Mouse (Mus musculus): Measurements from ENCODE around the gene 1190005I06Rik.
A peak's percentile ranks its signal among the peaks of the same experiment; 100 is the strongest.

1190005I06Rik gene

DNA sequence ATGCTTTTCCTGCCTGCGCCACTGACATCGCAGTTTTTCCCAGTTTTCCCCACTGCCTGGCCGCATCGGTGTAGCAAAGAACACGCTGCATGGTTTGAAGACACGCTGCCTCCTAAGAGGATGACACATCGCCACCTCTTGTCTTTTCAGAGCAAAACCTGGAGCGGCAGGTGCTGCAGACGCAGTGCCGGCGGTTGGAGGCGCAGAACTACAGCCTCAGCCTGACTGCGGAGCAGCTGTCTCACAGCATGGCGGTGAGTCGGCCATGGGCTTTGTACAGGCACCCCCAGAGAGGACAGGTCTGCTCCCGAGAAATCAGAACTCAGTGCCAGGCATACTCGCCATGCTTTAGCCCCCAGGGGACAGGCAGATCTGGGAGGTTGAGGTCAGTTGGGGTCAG is 69.6 kb downstream of the 1190005I06Rik start:
- no peak for DNase-seq (ENCODE audit: low read depth, low spot score)

- no peak for DNase-seq (ENCODE audit: low read depth, low spot score)
Observed at GRCm38 (mm10) chr8:120575801-120576200, 71.6 kb downstream of the 1190005I06Rik start.

DNA sequence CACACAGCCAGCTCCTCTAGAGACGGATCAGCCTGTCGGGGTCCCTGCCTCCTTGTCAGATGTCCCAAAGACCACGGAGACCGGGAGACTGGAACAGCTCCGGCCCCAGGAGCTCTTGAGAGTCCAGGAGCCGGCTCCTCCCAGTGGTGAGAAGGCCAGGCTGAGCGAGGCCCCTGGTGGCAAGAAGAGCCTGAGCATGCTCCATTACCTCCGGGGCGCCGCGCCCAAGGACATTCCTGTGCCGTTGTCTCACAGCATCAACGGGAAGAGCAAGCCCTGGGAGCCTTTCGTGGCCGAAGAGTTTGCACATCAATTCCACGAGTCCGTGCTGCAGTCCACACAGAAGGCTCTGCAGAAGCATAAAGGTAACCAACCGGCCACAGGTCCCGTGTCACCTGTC is 72.5 kb downstream of the 1190005I06Rik start:
- DNase-seq (ENCODE audit: low read depth, low spot score), result peak; percentile 42

- no peak for DNase-seq (ENCODE audit: low read depth, low spot score)
Observed at GRCm38 (mm10) chr8:120573866-120574265, 73.6 kb downstream of the 1190005I06Rik start.

DNA sequence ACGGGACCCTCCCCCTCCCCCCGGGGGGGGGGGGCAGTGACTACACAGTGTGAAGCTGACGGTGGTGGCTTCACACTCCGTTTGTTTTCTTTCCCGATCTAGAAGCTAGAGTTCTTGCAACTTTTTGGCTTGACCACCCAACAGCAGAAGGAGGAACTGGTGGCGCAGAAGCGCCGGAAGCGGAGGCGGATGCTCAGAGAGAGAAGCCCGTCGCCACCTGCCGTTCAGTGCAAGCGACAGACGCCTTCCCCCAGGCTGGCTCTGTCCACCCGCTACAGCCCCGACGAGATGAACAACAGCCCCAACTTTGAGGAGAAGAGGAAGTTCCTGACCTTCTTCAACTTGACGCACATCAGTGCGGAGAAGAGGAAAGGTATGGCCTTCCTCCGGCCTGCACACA is 74.9 kb downstream of the 1190005I06Rik start:
- no peak for DNase-seq (ENCODE audit: low read depth, low spot score)

DNA sequence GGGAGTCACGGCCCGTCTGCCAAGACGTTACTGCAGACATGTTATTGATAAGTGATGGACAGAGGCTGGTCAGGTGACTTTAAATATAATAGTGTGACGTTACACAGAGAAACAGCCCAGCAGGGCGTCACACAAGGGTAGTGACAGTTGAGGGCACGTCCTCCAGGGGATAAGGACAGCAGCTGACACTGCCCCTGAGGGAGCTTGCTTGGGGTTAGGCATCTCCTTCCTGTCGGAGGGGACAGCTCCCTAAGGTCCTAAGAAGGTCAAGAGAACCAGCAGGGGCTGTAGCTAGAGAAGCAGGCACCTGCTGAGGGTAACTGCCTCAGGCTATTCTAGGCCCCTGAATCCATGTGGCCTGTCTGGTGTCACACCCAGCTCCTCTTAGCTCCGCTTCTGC is 75.9 kb downstream of the 1190005I06Rik start:
- no peak for DNase-seq (ENCODE audit: low read depth, low spot score)

DNA sequence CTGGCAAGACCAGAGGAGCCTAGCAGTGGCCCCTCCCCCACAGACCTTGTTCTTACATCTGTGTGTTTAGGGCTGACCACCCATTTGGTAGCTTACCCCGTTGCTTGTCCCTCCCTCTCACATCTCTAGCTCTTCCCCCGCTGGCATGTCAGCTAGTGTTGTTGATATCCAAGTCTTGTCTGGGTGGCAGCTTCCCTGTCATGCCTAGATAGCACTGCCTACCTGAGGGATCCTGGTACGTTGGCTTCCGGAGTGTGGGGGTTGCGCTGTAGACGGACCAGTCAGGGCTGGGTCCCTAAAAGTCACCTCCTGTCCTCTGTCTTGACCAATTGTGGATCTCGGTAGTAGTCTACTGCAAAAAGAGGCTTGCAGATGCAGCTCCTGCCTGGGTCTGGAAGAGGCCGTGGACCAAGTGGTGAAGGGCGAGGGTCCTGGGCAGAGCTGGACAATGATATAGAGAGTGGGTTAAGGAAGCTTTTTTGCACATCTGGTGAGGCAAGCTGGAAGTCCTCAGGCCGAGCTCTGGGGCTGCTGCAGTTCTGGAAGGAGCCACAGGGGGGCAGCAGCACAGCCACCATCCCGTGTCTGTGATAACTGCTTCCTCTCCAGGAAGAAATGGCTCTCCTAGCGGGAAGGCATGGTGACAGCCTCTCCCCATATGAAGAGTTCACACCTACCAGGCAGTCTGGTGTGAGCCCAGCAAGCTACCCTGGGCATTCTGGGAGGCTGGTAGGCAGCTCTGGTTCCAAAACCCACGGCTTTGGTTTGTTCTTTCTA is 77.3 kb downstream of the 1190005I06Rik start:
- peak; percentile 77 for DNase-seq (ENCODE audit: low read depth, low spot score)

DNA sequence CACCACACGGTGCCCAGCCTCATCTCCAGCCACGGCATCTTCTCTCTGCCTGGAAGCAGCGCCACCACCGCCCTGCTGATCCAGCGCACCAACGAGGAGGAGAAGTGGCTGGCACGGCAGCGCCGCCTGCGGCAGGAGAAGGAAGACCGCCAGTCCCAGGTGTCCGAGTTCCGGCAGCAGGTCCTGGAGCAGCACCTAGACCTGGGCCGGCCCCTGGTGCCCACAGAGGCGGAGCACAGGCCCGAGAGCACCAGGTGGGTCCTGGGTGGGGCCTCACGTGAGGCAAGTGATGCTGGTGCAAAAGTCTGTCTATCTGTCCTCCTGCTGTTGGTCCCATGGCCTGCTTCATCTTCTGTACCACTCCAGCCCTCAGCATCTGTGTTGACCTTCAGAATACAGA is 78.3 kb downstream of the 1190005I06Rik start:
- no peak for DNase-seq (ENCODE audit: low read depth, low spot score)

DNA sequence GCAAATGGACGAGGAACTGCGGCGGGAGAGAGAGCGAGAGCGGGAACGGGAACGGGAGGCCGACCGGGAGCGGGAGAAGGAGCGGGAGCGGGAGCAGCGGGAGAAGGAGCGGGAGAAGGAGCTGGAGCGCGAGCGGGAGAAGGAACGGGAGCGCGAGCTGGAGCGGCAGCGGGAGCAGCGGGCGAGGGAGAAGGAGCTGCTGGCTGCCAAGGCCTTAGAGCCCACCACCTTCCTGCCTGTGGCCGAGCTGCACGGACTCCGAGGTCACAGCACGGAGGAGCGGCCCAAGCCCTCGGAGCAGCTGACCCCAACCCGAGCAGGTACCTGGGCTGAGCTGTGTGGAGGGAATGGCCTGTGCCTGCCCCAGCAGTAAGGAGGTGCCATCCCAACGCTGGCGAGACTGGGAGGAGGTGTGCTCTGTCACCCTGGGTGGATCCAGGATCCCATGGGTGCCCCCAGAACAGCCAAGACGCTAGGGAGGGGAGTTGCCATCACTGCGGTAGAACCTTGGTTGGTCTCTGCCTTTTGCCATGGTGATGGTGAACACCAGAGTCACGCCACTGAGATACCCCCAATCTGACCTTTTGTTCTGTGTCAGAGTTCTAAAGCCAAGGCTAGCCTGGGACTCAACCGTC is 79.2 kb downstream of the 1190005I06Rik start:
- DNase-seq (ENCODE audit: low read depth, low spot score), result no peak

- no peak for DNase-seq (ENCODE audit: low read depth, low spot score)
Observed at GRCm38 (mm10) chr8:120567731-120568130, 79.7 kb downstream of the 1190005I06Rik start.

DNA sequence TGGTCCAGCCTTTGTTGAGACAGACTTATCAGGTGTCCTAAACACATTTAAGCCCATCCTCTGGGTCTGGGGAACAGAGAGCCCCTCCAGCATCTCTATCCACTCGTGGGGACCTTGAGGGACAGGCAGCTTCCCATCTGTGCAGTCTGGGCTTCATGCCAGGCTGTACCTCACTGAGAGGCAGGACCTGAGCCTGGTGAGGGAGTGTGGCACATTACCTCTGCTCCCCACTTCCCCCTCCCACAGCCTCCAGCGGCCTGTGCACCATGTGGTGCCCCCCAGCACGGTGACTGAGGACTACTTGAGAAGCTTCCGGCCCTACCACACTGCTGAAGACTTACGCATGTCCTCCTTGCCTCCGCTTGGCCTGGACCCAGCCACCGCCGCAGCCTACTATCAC is 80.8 kb downstream of the 1190005I06Rik start:
- DNase-seq (ENCODE audit: low read depth, low spot score), result no peak

- DNase-seq (ENCODE audit: low read depth, low spot score), result no peak
Observed at GRCm38 (mm10) chr8:120565151-120565711, 82.2 kb downstream of the 1190005I06Rik start.

- peak; percentile 96 for DNase-seq (ENCODE audit: low read depth, low spot score)
Observed at GRCm38 (mm10) chr8:120563851-120564837, 83.3 kb downstream of the 1190005I06Rik start.

GRCm38 (mm10) chr8:120563348-120563724 is 84.1 kb downstream of the 1190005I06Rik start:
- DNase-seq (ENCODE audit: low read depth, low spot score), result peak; percentile 75

- DNase-seq (ENCODE audit: low read depth, low spot score), result no peak
Observed at GRCm38 (mm10) chr8:120562680-120563347, 84.6 kb downstream of the 1190005I06Rik start.

DNA sequence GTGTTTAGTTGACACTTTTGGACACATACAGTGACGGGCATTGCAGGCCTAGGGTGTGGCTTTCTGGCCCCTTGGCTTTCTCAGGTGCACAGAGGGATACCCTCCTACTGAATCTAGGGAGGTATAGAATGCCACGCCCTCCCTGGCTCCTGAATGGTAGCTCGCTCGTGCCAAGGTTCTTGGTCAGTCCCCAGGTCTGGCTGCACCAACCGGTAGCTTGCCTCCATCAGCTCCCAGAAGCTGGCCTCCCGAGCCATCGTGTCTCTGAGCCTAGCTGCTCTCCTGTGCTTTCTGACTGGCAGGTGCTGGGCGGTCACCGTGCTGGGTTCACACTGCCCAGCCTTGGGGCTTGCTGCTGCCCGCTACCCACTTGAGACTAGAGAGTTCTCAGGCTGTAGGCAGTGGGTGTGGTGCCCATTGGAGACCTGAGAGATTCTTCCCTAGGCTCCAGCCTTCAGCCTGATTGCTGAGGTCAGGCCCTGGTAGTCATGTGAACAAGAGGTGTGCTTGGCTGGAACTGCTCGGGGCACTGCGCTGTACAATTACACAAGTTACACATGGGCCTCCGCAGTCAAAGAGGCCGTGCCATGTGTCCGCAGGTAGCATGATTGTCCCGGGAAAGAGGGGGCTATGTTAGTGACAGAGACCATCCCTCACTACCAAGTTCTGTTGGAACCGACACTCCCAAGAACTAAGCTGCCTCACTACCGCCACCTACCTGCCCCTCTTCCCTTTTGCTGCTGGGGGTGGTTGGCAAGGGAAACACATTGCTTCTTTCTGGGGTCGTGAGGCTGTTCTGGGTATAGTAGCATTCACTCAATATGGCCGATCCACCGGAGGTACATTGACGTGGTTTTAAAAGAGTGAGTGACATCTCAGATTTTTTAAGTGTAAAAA is 85.6 kb downstream of the 1190005I06Rik start:
- DNase-seq (ENCODE audit: low read depth, low spot score), result peak; percentile 17

DNA sequence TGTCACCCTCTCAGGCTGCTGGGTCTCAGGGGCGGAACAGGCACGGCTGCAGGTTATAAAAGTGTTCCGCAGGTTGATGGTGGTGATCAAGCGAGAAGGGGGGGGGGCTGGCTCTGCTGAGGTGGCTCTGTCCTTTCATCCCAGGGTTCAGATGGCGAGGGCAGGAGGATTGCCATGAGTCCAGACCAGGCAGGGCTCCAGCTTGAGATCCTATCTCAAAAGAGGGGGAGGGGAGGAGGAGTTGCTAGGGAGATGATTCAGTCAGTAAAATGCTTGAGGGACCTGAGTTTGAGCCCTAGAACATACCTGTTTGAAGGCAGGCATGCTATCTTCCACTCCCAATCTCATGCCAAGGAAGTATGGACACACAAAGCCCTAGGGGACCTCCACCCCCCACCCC is 86.9 kb downstream of the 1190005I06Rik start:
- DNase-seq (ENCODE audit: low read depth, low spot score), result no peak

DNA sequence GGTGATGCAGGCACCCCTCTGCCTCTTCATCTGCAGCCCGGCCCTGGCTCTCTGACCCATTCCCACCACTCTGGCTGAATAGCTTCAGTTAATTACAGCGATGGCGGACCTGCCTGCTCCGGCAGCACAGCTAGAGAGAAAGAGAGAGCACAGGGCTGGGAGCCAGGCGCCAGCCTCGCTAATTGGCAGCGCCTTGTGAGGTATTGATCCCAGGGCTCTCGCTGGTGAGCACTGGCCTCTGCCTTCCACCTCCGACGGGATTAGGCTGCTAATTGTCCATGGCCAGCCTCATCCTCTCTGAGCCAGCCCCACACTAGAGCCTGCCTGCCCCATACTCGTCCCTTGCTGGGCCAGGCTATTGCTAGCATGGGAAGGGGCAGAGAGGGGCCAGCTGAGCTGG is 87.8 kb downstream of the 1190005I06Rik start:
- no peak for DNase-seq (ENCODE audit: low read depth, low spot score)

Measured in 3T3-L1 (cell line).